Mouse (Mus musculus) heart, adult 18-20 months (tissue): ENCODE results near the gene Ntm. TPM values are rescaled to one million over a fixed set of nuclear protein-coding genes. Genes with fewer than 3 reads are reported as not detected.
A peak's percentile ranks its signal among the peaks of the same experiment; 100 is the strongest.

Experiments
- DNase-seq, 2 experiments: peaks; one replicate each; pipeline ENCODE4 v3.0.0; 2021 to 2022; ENCODE audit warnings: mixed read lengths in 1 of 2
- total RNA-seq, 2 experiments: library from RNA; stranded (reverse); gene quantifications; 2 replicates each; pipeline ENCODE4 v1.2.3; 2021

Ntm gene
- total RNA-seq, 2 experiments from 2014 or later = 2.2 TPM

- no peak for DNase-seq
These were observed 643.7 kb downstream of the Ntm start for GRCm38 (mm10) chr9:29319197-29319596.

GRCm38 (mm10) chr9:29318676-29319162, 644.2 kb downstream of the Ntm start:
- no peak for DNase-seq

GRCm38 (mm10) chr9:29317623-29318022, 645.3 kb downstream of the Ntm start:
- peak in 1 of 2 experiments; percentile 22 for DNase-seq

GRCm38 (mm10) chr9:29315842-29316241, 647.1 kb downstream of the Ntm start:
- no peak for DNase-seq

GRCm38 (mm10) chr9:29306961-29307360, 656.0 kb downstream of the Ntm start:
- no peak for DNase-seq

- DNase-seq = no peak
These were observed 664.6 kb downstream of the Ntm start for GRCm38 (mm10) chr9:29298340-29298739.

- no peak for DNase-seq
These were observed 666.2 kb downstream of the Ntm start for GRCm38 (mm10) chr9:29296752-29297151.

GRCm38 (mm10) chr9:29288003-29288704, 674.8 kb downstream of the Ntm start:
- peak; percentile 47 for DNase-seq

GRCm38 (mm10) chr9:29285144-29285543, 677.8 kb downstream of the Ntm start:
- no peak for DNase-seq

GRCm38 (mm10) chr9:29272861-29273260, 690.1 kb downstream of the Ntm start:
- DNase-seq = no peak

GRCm38 (mm10) chr9:29269988-29270387, 693.0 kb downstream of the Ntm start:
- no peak for DNase-seq

GRCm38 (mm10) chr9:29269277-29269646, 693.7 kb downstream of the Ntm start:
- no peak for DNase-seq

- DNase-seq = peak; percentile 17 to 33
These were observed 694.2 kb downstream of the Ntm start for GRCm38 (mm10) chr9:29268583-29269276.

GRCm38 (mm10) chr9:29267663-29268062, 695.3 kb downstream of the Ntm start:
- no peak for DNase-seq

- no peak for DNase-seq
These were observed 697.8 kb downstream of the Ntm start for GRCm38 (mm10) chr9:29265177-29265576.

GRCm38 (mm10) chr9:29262836-29263235, 700.1 kb downstream of the Ntm start:
- no peak for DNase-seq

- DNase-seq = no peak
These were observed 710.1 kb downstream of the Ntm start for GRCm38 (mm10) chr9:29252866-29253265.

- DNase-seq = no peak
These were observed 712.1 kb downstream of the Ntm start for GRCm38 (mm10) chr9:29250813-29251212.

- DNase-seq = no peak
These were observed 715.1 kb downstream of the Ntm start for GRCm38 (mm10) chr9:29247812-29248211.

GRCm38 (mm10) chr9:29244006-29244405, 718.9 kb downstream of the Ntm start:
- DNase-seq = no peak

- no peak for DNase-seq
These were observed 720.2 kb downstream of the Ntm start for GRCm38 (mm10) chr9:29242497-29243422.

GRCm38 (mm10) chr9:29240797-29241196, 722.1 kb downstream of the Ntm start:
- DNase-seq = no peak

GRCm38 (mm10) chr9:29238973-29239372, 724.0 kb downstream of the Ntm start:
- no peak for DNase-seq
